In genomic region chr6:147116579-147116978, GRCm38 (mm10) we compare ENCODE assay signal across 8 mouse cellular contexts. TPM values are rescaled to one million over a fixed set of nuclear protein-coding genes. Genes with fewer than 3 reads are reported as not detected.
DNase-seq lines count a peak whose midpoint lies in the region; ATAC-seq and TF ChIP-seq lines count a peak whose summit lies in the region.

No protein-coding gene starts in this region.

- 0 out of 2 replicates have a peak, but pooled peaks have one; percentile 45 for ATAC-seq in liver, embryonic 14.5 days (ENCODE audit: insufficient read depth)
- peak; percentile 63; the same call in 1 of the 2 replicates for ATAC-seq in neural tube, embryonic 12.5 days (ENCODE audit: low FRiP score, low read depth)

- WGBS in embryonic facial prominence, embryonic 10.5 days: 10% methylated on average over 10 of the region's 10 CpGs
- WGBS in liver, embryonic 14.5 days (ENCODE audit: insufficient replicate concordance): 10% methylated on average over 10 of the region's 10 CpGs
- 9% methylated on average over 10 of the region's 10 CpGs for WGBS in neural tube, embryonic 12.5 days

- H3K4me1 ChIP-seq in embryonic facial prominence, embryonic 10.5 days: peaks cover 3% of the 10 kb centered on the region; the same call in 1 of the 2 replicates
- H3K4me1 ChIP-seq in liver, embryonic 14.5 days (replicated peaks; ENCODE audit: control insufficient read depth in 2 of 2, insufficient read depth in 2 of 2, low read length in 1 of 2): no peaks in the 10 kb centered on the region
- H3K4me1 ChIP-seq in neural tube, embryonic 12.5 days: no peaks in the 10 kb centered on the region
- no peaks in the 10 kb centered on the region for H3K4me1 ChIP-seq in testis, adult 2 months (ENCODE audit: control insufficient read depth, insufficient read depth, low read length)

- no peak overlapping the region for H3K9ac ChIP-seq in liver, embryonic 14.5 days (replicated peaks)
- no peak overlapping the region for H3K9ac ChIP-seq in neural tube, embryonic 12.5 days

- H3K4me2 ChIP-seq in liver, embryonic 14.5 days (ENCODE audit: low read depth): no peak overlapping the region
- H3K4me2 ChIP-seq in neural tube, embryonic 12.5 days (replicated peaks): no peak overlapping the region

- no peak overlapping the region for H3K27ac ChIP-seq in embryonic facial prominence, embryonic 10.5 days (replicated peaks)
- H3K27ac ChIP-seq in liver, embryonic 14.5 days: no peak overlapping the region
- no peak overlapping the region for H3K27ac ChIP-seq in neural tube, embryonic 12.5 days
- H3K27ac ChIP-seq in testis, adult 2 months (ENCODE audit: control insufficient read depth, insufficient read depth, low read depth, low read length): no peak overlapping the region

- DNase-seq in CD4-positive helper T cell, adult 2 months (ENCODE audit: low read depth, low spot score): peak; percentile 61
- DNase-seq in adrenal gland, postnatal 25 days: peak; percentile 82
- DNase-seq in embryonic facial prominence, embryonic 10.5 days (ENCODE audit: low spot score): peak; percentile 85
- DNase-seq in heart, adult 8-10 months (ENCODE audit: low spot score): peak; percentile 80
- DNase-seq in kidney, postnatal 36 days: peak; percentile 84 to 97
- DNase-seq in liver, embryonic 14.5 days (ENCODE audit: low read depth in 3 of 3, low spot score in 3 of 3): peak; percentile 35 to 41 (median 36)

- H3K4me3 ChIP-seq in embryonic facial prominence, embryonic 10.5 days: no peak overlapping the region
- no peak overlapping the region for H3K4me3 ChIP-seq in liver, embryonic 14.5 days (ENCODE audit: insufficient read depth in 1 of 2, low read depth in 2 of 2, low read length in 2 of 2)
- no peak overlapping the region for H3K4me3 ChIP-seq in neural tube, embryonic 12.5 days
- H3K4me3 ChIP-seq in testis, adult 2 months (ENCODE audit: control insufficient read depth, low read depth, low read length): no peak overlapping the region

- no peak for TF ChIP-seq POLR2A in testis, adult 2 months (IDR thresholded peaks at IDR 0.05; ENCODE audit: control insufficient read depth, low read depth, low read length)

- TF ChIP-seq CTCF in liver, embryonic 14.5 days (IDR thresholded peaks at IDR 0.05; ENCODE audit: low read depth): peak; percentile 80
- TF ChIP-seq CTCF in testis, adult 2 months (IDR thresholded peaks at IDR 0.05; ENCODE audit: control insufficient read depth, insufficient read depth, insufficient replicate concordance, low read depth, low read length): peak; percentile 59; the same call in 1 of the 2 replicates

- no peaks in the 10 kb centered on the region for H3K27me3 ChIP-seq in embryonic facial prominence, embryonic 10.5 days (replicated peaks; ENCODE audit: low read depth, poor library complexity, severe bottlenecking)
- no peaks in the 10 kb centered on the region for H3K27me3 ChIP-seq in liver, embryonic 14.5 days (ENCODE audit: control insufficient read depth, insufficient read depth, low read length)
- no peaks in the 10 kb centered on the region for H3K27me3 ChIP-seq in neural tube, embryonic 12.5 days (replicated peaks)
- H3K27me3 ChIP-seq in testis, adult 2 months (ENCODE audit: control insufficient read depth, insufficient read depth, low read length): no peaks in the 10 kb centered on the region

- no peaks in the 10 kb centered on the region for H3K9me3 ChIP-seq in embryonic facial prominence, embryonic 10.5 days
- H3K9me3 ChIP-seq in liver, embryonic 14.5 days (ENCODE audit: control insufficient read depth, low read length): no peaks in the 10 kb centered on the region
- no peaks in the 10 kb centered on the region for H3K9me3 ChIP-seq in neural tube, embryonic 12.5 days

- H3K36me3 ChIP-seq in embryonic facial prominence, embryonic 10.5 days (replicated peaks): peaks cover 9% of the 10 kb centered on the region
- no peaks in the 10 kb centered on the region for H3K36me3 ChIP-seq in liver, embryonic 14.5 days (replicated peaks; ENCODE audit: control insufficient read depth, insufficient read depth, low read depth)
- 0 out of 2 replicates have a peak, but pooled peaks cover under 1% of the 10 kb centered on the region for H3K36me3 ChIP-seq in neural tube, embryonic 12.5 days
- H3K36me3 ChIP-seq in testis, adult 2 months (ENCODE audit: control insufficient read depth, insufficient read depth, low read length): no peaks in the 10 kb centered on the region

- TF ChIP-seq EP300 in liver, embryonic 14.5 days (IDR thresholded peaks at IDR 0.05; ENCODE audit: low read depth): no peak

RNA-seq across cellular contexts. Expression of gene Klhl42, which starts 25.4 kb away (rescaled TPM):
- 32.8 and 33.4 TPM in 2 replicates for total RNA-seq in adrenal gland, postnatal 25 days (2021)
- 6.5 and 6.8 TPM in 2 replicates for polyA plus RNA-seq in embryonic facial prominence, embryonic 10.5 days (2016; fragmentation: Nextera tagmentation; extraction: Ambion mirVana)
- 1 to 10 TPM; 4.4 to 5.1 (median 4.9) TPM for total RNA-seq in heart, adult 8-10 months (2022)
- polyA plus RNA-seq in liver, embryonic 14.5 days (2012; rRNA removed): 1.8 and 2.0 TPM in 2 replicates
- 1.9 and 2.3 TPM in 2 replicates for polyA plus RNA-seq in liver, embryonic 14.5 days (2014; fragmentation: Nextera tagmentation; extraction: Ambion mirVana)
- 6.9 and 8.4 TPM in 2 replicates for polyA plus RNA-seq in neural tube, embryonic 12.5 days (2016; fragmentation: Nextera tagmentation; extraction: Ambion mirVana)
- polyA plus RNA-seq in testis, adult 2 months (2012; rRNA removed): 2.7 and 2.8 TPM in 2 replicates

RNA-seq across cellular contexts. Expression of gene Mansc4, which starts 29.7 kb away (rescaled TPM):
- total RNA-seq in adrenal gland, postnatal 25 days (2021): not detected in 2 replicates
- polyA plus RNA-seq in embryonic facial prominence, embryonic 10.5 days (2016; fragmentation: Nextera tagmentation; extraction: Ambion mirVana): 0.62 and 2.0 TPM in 2 replicates
- total RNA-seq in heart, adult 8-10 months (2022): not detected
- not detected in 2 replicates for polyA plus RNA-seq in liver, embryonic 14.5 days (2012; rRNA removed)
- polyA plus RNA-seq in liver, embryonic 14.5 days (2014; fragmentation: Nextera tagmentation; extraction: Ambion mirVana): not detected in 2 replicates
- polyA plus RNA-seq in neural tube, embryonic 12.5 days (2016; fragmentation: Nextera tagmentation; extraction: Ambion mirVana): 0.18 and 0.51 TPM in 2 replicates
- 1.1 and 1.3 TPM in 2 replicates for polyA plus RNA-seq in testis, adult 2 months (2012; rRNA removed)

Comparison
In these comparisons a context has a peak if more than half of its experiments do, and no peak if none do; other contexts are left out.
1. DNase-seq: peak in every context shown above with its lines; median percentile 90 in kidney, postnatal 36 days; 85 in embryonic facial prominence, embryonic 10.5 days; 82 in adrenal gland, postnatal 25 days; 80 in heart, adult 8-10 months; 61 in CD4-positive helper T cell, adult 2 months; 36 in liver, embryonic 14.5 days.